Mouse (Mus musculus) cerebellum, adult 2 months (tissue): ENCODE measurements around the gene Ctsm. TPM values are rescaled to one million over a fixed set of nuclear protein-coding genes. Genes with fewer than 3 reads are reported as not detected.
"Not testable (repeated sequence)": the region's sequence is repeated elsewhere in the genome, so short reads cannot be mapped to it uniquely, and the experiment has no call there.

Experiments
- DNase-seq, 2 experiments: peaks; one replicate each; pipeline ENCODE4 v3.0.0; 2021
- H3K27ac ChIP-seq: fragments of 200-500 bp; 2 replicates; pipeline ENCODE4 v1.5.1; 2012; ENCODE audit warnings: low read length, control low read depth, inconsistent platforms; ENCODE audit not compliant: insufficient read depth
- H3K27me3 ChIP-seq: fragments of 200-500 bp; 2 replicates; pipeline ENCODE4 v1.6.1; 2012; ENCODE audit warnings: inconsistent platforms, mild to moderate bottlenecking, low read length, moderate library complexity; ENCODE audit not compliant: control insufficient read depth, insufficient read depth
- H3K4me1 ChIP-seq: fragments of 200-500 bp; 2 replicates; pipeline ENCODE4 v1.6.1; 2011; ENCODE audit warnings: low read length; ENCODE audit not compliant: control insufficient read depth, insufficient read depth
- H3K4me3 ChIP-seq: fragments of 200-500 bp; replicated peaks from 2 replicates; pipeline ENCODE3; 2011; ENCODE audit warnings: mild to moderate bottlenecking, low read depth, low read length, control low read depth; ENCODE audit not compliant: insufficient read depth
- CTCF ChIP-seq: fragments of 200-500 bp; IDR thresholded peaks from 2 replicates; pipeline ENCODE4 v1.5.1; 2011; ENCODE audit warnings: low read depth, mild to moderate bottlenecking, control low read depth, low read length, moderate library complexity, borderline replicate concordance; ENCODE audit not compliant: insufficient read depth
- POLR2A ChIP-seq: fragments of 200-500 bp; IDR thresholded peaks from 2 replicates; pipeline ENCODE4 v1.6.1; 2011; ENCODE audit warnings: low read length, control low read depth, borderline replicate concordance; ENCODE audit not compliant: insufficient read depth
- WGBS: fragments of 180-500 bp; shearing (Covaris S2); methylation state at CpG from one replicate; pipeline ENCODE4 v1.1.7; 2018; 5-methylcytosine and 5-hydroxymethylcytosine counted together
- polyA plus RNA-seq: library from polyadenylated mRNA; depleted of rRNA; stranded (reverse); fragments of >200 nt; gene quantifications from 2 replicates; pipeline ENCODE4 v1.2.3, GENCODE M21; 2012; rRNA removed

Gene Ctsm
- polyA plus RNA-seq, result not detected in 2 replicates

DNA sequence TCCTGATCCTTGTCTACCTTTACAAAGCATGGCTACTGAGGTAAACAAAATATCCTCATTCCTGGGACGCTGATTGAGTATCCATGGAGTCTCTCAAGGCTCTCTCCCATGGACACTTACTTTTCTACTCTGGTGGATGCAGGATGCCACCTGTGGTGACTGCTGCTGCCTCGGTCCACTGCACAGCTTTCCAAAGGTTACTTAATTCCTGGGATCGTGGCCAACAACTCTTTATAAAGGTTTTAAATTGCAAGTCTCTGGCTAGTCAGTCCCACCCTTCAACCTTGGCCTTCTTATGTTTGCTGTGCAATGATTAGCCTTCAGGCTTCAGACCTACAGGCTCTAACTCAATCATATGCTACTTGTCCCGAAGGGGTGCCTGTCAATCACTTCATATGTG is at the start of gene Ctsm:
Gene Ctsm, minus strand, starts transcription at position 209 of the 400 bp plus-strand sequence.
- H3K27me3 ChIP-seq, result no peaks in the 10 kb centered on the region
- no peak within 1 kb of the TSS for H3K4me3 ChIP-seq
- TF ChIP-seq POLR2A (no peak), CTCF (no peak)
- DNase-seq, result no peak
- no peaks in the 10 kb centered on the region for H3K4me1 ChIP-seq
- H3K27ac ChIP-seq, result no peak within 1 kb of the TSS
- WGBS, result 61% methylated on average over 4 of the region's 4 CpGs

DNA sequence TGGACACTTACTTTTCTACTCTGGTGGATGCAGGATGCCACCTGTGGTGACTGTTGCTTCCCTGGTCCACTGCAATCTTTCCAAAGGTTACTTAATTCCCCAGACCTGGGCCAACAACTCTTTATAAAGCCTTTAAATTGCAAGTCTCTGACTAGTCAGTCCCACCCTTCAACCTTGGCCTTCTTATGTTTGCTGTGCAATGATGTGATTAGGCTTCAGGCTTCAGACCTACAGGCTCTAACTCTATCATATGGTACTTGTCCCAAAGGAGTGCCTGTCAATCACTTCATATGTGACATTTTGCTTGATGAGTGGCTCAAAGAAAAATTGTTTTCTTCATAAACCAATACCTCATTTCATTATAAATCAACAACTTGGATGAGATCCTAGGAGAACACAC is 28.4 kb upstream of the Ctsm start, which contains the start of gene Cts3:
Gene Cts3, minus strand, starts transcription at position 101 of the 400 bp plus-strand sequence.
- H3K4me1 ChIP-seq, result no peaks in the 10 kb centered on the region
- H3K4me3 ChIP-seq, result no peak within 1 kb of the TSS
- H3K27ac ChIP-seq, result no peak within 1 kb of the TSS
- H3K27me3 ChIP-seq, result no peaks in the 10 kb centered on the region
- TF ChIP-seq CTCF (no peak), POLR2A (no peak)
- no peak for DNase-seq

DNA sequence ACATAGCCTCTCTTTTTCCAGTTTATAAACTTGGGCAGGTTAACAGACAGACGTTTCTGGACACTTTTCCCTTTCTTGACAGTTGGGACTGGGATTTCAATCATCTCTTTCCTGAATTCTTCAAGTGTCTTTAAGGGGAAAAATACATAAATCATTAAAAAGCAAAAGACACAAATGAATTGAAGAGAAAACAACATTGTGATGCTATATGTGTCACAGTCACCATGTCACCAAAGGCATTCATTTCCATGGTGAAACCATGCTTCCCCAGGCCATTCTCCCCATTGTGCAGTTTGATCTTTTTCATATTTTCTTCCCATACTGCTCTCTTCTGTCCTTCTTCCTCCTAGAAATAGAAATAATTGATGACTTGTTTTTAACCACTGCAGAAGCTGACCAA is 26.4 kb upstream of the Ctsm start, which contains the start of gene Gm49352:
Gene Gm49352, minus strand, starts transcription at position 101 of the 400 bp plus-strand sequence.
- H3K27ac ChIP-seq, H3K27me3 ChIP-seq, DNase-seq, H3K4me3 ChIP-seq, H3K4me1 ChIP-seq: not testable (repeated sequence)
- 13% methylated on average over 1 of the region's 1 CpGs for WGBS

Other genes starting within 250 kb of the Ctsm start
- gene Cts7, start 183.6 kb downstream of the Ctsm start, polyA plus RNA-seq, result not detected in 2 replicates
- gene Gm49352, start 26.3 kb upstream of the Ctsm start, polyA plus RNA-seq, result not detected in 2 replicates
- not detected in 2 replicates for gene Cts3, start 28.3 kb upstream of the Ctsm start, polyA plus RNA-seq